Mouse (Mus musculus): ENCODE measurements around the gene Gm10392. TPM values are rescaled to one million over a fixed set of nuclear protein-coding genes. Genes with fewer than 3 reads are reported as not detected.

The Gm10392 gene
- polyA plus RNA-seq, 1 experiment from 2014 or later = not detected

DNA sequence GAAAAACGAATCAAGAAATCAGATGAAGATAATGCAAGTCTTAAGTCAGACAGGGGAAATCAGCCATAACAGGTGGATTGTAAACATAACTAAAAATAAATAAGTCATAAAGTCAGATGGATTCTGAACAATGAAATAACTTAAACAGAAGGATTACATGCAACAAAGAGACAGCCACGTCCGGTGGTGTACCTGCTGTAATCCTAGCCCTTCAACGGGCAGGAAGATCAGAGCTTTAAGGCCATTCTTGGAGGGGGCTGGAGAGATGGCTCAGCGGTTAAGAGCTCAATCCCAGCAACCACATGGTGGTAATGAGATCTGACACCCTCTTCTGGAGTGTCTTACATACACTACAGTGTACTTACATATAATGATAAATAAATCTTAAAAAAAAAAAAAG is 7.7 kb downstream of the Gm10392 start:
- no peak overlapping the region for H3K4me3 ChIP-seq (replicated peaks; ENCODE audit: low read length)
- H3K36me3 ChIP-seq (ENCODE audit: control insufficient read depth, insufficient read depth, low read length) = peaks cover 10% of the 10 kb centered on the region; the same call in 1 of the 2 replicates
- WGBS = 65% methylated on average over 5 of the region's 5 CpGs
- H3K9ac ChIP-seq (ENCODE audit: low read length) = no peak overlapping the region
- H3K9me3 ChIP-seq (replicated peaks; ENCODE audit: control insufficient read depth, low read length) = no peaks in the 10 kb centered on the region
- H3K4me1 ChIP-seq (ENCODE audit: control insufficient read depth, insufficient read depth, low read length) = peaks cover 36% of the 10 kb centered on the region
- no peak for ATAC-seq (ENCODE audit: insufficient read depth, low FRiP score)
- H3K27ac ChIP-seq (ENCODE audit: low read length) = no peak overlapping the region
- no peak overlapping the region for H3K4me2 ChIP-seq (ENCODE audit: low read depth, low read length)
- peaks cover 5% of the 10 kb centered on the region; the same call in 1 of the 2 replicates for H3K27me3 ChIP-seq (ENCODE audit: control insufficient read depth, insufficient read depth, low read length)

DNA sequence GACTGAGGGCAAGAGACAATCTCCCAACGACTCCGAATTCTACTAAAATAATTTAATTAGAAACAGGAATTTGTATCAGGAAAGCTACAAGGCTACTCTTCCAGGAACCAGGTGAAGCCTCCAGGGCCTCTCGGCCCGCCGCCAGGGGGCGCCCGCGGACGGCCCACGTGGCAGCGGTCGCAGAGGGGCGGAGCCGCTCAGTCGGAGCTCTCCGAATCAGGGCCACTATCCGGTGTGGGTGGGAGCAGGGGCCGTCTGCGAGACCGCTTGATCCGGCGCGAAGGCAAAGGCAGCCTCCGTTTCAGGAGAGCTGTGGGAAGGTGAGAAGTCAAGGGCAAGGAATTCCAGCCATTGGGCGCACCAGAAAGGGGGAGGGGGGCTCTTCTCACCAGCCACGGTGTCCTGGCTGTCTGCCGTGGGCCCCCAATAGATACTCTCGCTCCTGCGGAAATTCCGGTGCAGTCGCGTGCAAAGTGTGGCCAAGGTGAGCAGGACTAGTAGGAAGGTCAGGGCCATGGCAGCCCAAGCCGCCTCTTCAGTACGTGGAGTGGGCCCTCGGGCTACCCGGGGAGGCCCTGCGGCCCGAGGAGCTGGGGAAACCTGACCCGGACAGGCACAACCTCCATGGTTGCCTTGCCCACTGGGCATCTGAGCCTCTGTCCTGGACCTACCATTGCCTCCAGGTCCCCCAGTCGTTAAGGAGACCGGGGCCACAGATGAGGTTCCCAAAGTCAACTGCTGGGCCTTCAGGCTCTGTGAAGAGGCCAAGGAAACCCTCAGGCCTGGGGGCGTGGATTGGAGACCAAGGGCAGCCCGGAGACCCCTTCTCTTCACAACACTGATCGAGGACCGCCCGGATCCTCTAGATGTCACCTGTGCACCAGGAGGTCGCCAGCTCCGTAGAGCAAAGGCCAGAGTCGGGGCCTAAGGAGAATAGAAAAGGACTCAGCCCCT is 10.7 kb downstream of the Gm10392 start:
- no peaks in the 10 kb centered on the region for H3K9me3 ChIP-seq (replicated peaks; ENCODE audit: control insufficient read depth, low read length)
- peak overlapping the region; percentile 33 for H3K4me3 ChIP-seq (replicated peaks; ENCODE audit: low read length)
- H3K36me3 ChIP-seq (ENCODE audit: control insufficient read depth, insufficient read depth, low read length) = peaks cover 32% of the 10 kb centered on the region
- peak overlapping the region; percentile 60 for H3K4me2 ChIP-seq (ENCODE audit: low read depth, low read length)
- no peaks in the 10 kb centered on the region for H3K27me3 ChIP-seq (ENCODE audit: control insufficient read depth, insufficient read depth, low read length)
- peak overlapping the region; percentile 66 for H3K9ac ChIP-seq (ENCODE audit: low read length)
- no peak overlapping the region for H3K27ac ChIP-seq (ENCODE audit: low read length)
- H3K4me1 ChIP-seq (ENCODE audit: control insufficient read depth, insufficient read depth, low read length) = peaks cover 13% of the 10 kb centered on the region
- ATAC-seq (ENCODE audit: insufficient read depth, low FRiP score) = peak; percentile 52; the same call in 1 of the 2 replicates
- WGBS = 20% methylated on average over 49 of the region's 49 CpGs

DNA sequence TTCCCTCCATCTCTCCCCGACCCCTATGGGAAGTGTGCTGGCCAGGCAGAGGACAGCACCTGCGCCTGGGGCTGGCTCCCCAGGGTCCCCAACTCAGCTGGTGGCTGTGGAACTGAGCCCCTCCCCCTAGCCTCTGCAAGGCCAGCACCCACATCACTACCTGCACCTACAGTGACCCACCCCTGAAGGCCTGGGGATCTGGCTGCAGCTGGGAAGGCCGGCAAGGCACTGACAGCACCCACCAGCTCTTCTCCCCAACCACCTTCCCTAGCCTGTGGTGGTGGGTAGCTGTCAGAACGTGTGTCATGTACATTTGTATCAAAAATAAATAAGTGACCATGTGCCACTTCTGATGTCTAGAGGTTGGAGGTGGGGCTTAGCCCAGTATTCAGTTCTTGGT is 11.6 kb downstream of the Gm10392 start:
- H3K4me2 ChIP-seq (ENCODE audit: low read depth, low read length) = no peak overlapping the region
- 66% methylated on average over 4 of the region's 4 CpGs for WGBS
- H3K27ac ChIP-seq (ENCODE audit: low read length) = no peak overlapping the region
- H3K9ac ChIP-seq (ENCODE audit: low read length) = no peak overlapping the region
- ATAC-seq (ENCODE audit: insufficient read depth, low FRiP score) = no peak
- H3K9me3 ChIP-seq (replicated peaks; ENCODE audit: control insufficient read depth, low read length) = no peaks in the 10 kb centered on the region
- peaks cover 12% of the 10 kb centered on the region for H3K4me1 ChIP-seq (ENCODE audit: control insufficient read depth, insufficient read depth, low read length)
- no peaks in the 10 kb centered on the region for H3K27me3 ChIP-seq (ENCODE audit: control insufficient read depth, insufficient read depth, low read length)
- H3K36me3 ChIP-seq (ENCODE audit: control insufficient read depth, insufficient read depth, low read length) = peaks cover 32% of the 10 kb centered on the region
- no peak overlapping the region for H3K4me3 ChIP-seq (replicated peaks; ENCODE audit: low read length)

DNA sequence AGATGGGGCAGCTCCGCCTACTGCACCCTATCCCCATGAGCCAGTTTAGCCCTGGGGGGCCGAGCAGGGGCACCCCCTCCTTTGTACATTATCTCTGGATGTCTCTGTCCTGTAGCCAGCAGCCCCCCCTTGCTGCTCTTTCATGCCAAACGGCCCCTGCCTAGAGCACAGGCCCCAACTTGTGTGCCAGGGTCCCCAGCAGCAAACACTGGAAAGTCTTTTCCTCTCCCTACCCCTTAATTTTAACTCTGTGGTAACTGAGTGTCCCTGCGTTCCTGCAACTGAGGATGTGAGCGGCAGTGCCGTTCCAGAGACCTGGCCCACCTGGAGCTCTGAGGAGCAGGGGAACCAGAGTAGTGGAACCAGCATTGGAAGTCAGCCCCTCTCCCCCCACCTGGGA is 12.1 kb downstream of the Gm10392 start:
- Histone ChIP-seq H3K36me3 (ENCODE audit: control insufficient read depth, insufficient read depth, low read length) (peaks cover 32% of the 10 kb centered on the region), H3K4me2 (ENCODE audit: low read depth, low read length) (no peak overlapping the region), H3K4me1 (ENCODE audit: control insufficient read depth, insufficient read depth, low read length) (peaks cover 9% of the 10 kb centered on the region), H3K27ac (ENCODE audit: low read length) (no peak overlapping the region), H3K9me3 (replicated peaks; ENCODE audit: control insufficient read depth, low read length) (no peaks in the 10 kb centered on the region), H3K9ac (ENCODE audit: low read length) (0 out of 2 replicates have a peak overlapping the region, but pooled peaks have one; percentile 5), H3K27me3 (ENCODE audit: control insufficient read depth, insufficient read depth, low read length) (no peaks in the 10 kb centered on the region), H3K4me3 (replicated peaks; ENCODE audit: low read length) (no peak overlapping the region)
- WGBS = 77% methylated on average over 6 of the region's 6 CpGs
- no peak for ATAC-seq (ENCODE audit: insufficient read depth, low FRiP score)

DNA sequence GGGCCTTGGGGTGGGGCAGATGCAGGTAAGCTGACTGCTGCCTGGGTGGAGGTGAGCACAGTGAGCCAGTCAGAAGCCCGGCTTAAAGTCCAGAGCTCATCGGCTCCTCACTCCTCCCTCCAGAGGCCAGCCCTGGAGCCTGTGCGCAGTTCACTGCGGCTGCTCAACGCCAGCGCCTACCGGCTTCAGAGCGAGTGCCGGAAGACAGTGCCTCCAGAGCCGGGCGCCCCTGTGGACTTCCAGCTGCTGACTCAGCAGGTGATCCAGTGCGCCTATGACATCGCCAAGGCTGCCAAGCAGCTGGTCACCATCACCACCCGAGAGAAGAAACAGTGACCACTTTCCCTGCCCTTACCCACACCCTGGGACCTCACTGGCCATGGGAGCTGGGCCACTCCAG is 12.7 kb downstream of the Gm10392 start:
- Histone ChIP-seq H3K9ac (ENCODE audit: low read length) (no peak overlapping the region), H3K4me1 (ENCODE audit: control insufficient read depth, insufficient read depth, low read length) (peaks cover 8% of the 10 kb centered on the region), H3K4me3 (replicated peaks; ENCODE audit: low read length) (no peak overlapping the region), H3K36me3 (ENCODE audit: control insufficient read depth, insufficient read depth, low read length) (peaks cover 32% of the 10 kb centered on the region), H3K9me3 (replicated peaks; ENCODE audit: control insufficient read depth, low read length) (no peaks in the 10 kb centered on the region), H3K4me2 (ENCODE audit: low read depth, low read length) (no peak overlapping the region), H3K27ac (ENCODE audit: low read length) (no peak overlapping the region), H3K27me3 (ENCODE audit: control insufficient read depth, insufficient read depth, low read length) (no peaks in the 10 kb centered on the region)
- 79% methylated on average over 14 of the region's 14 CpGs for WGBS
- ATAC-seq (ENCODE audit: insufficient read depth, low FRiP score) = no peak

GRCm38 (mm10) chr11:77505291-77505980 is 13.6 kb downstream of the Gm10392 start:
- ATAC-seq (ENCODE audit: insufficient read depth, low FRiP score) = no peak
- Histone ChIP-seq H3K4me3 (replicated peaks; ENCODE audit: low read length) (no peak overlapping the region), H3K4me2 (ENCODE audit: low read depth, low read length) (no peak overlapping the region), H3K9me3 (replicated peaks; ENCODE audit: control insufficient read depth, low read length) (no peaks in the 10 kb centered on the region), H3K27me3 (ENCODE audit: control insufficient read depth, insufficient read depth, low read length) (no peaks in the 10 kb centered on the region), H3K4me1 (ENCODE audit: control insufficient read depth, insufficient read depth, low read length) (peaks cover 10% of the 10 kb centered on the region), H3K27ac (ENCODE audit: low read length) (no peak overlapping the region), H3K9ac (ENCODE audit: low read length) (no peak overlapping the region), H3K36me3 (ENCODE audit: control insufficient read depth, insufficient read depth, low read length) (peaks cover 39% of the 10 kb centered on the region)
- WGBS = 83% methylated on average over 22 of the region's 22 CpGs

DNA sequence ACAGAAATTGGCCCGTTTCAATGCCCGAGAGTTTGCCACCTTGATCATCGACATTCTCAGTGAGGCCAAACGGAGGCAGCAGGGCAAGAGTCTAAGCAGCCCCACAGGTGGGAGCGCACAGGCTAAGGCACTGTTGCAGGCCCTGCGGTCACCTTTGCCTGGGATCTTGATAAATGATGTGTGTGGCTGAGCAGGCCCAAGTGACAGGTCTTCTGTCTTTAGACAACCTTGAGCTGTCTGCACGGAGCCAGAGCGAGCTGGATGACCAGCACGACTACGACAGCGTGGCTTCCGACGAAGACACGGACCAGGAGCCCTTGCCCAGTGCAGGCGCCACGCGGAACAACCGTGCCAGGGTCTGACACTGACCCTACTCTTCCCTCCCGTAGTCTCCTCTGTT is 14.6 kb downstream of the Gm10392 start:
- Histone ChIP-seq H3K4me1 (ENCODE audit: control insufficient read depth, insufficient read depth, low read length) (peaks cover 10% of the 10 kb centered on the region), H3K27ac (ENCODE audit: low read length) (no peak overlapping the region), H3K36me3 (ENCODE audit: control insufficient read depth, insufficient read depth, low read length) (peaks cover 38% of the 10 kb centered on the region), H3K9ac (ENCODE audit: low read length) (no peak overlapping the region), H3K27me3 (ENCODE audit: control insufficient read depth, insufficient read depth, low read length) (no peaks in the 10 kb centered on the region), H3K9me3 (replicated peaks; ENCODE audit: control insufficient read depth, low read length) (no peaks in the 10 kb centered on the region), H3K4me2 (ENCODE audit: low read depth, low read length) (no peak overlapping the region), H3K4me3 (replicated peaks; ENCODE audit: low read length) (no peak overlapping the region)
- WGBS = 90% methylated on average over 19 of the region's 19 CpGs
- no peak for ATAC-seq (ENCODE audit: insufficient read depth, low FRiP score)

- ATAC-seq (ENCODE audit: insufficient read depth, low FRiP score) = peak; percentile 9; the same call in 1 of the 2 replicates
- Histone ChIP-seq H3K4me1 (ENCODE audit: control insufficient read depth, insufficient read depth, low read length) (peaks cover 12% of the 10 kb centered on the region), H3K27me3 (ENCODE audit: control insufficient read depth, insufficient read depth, low read length) (no peaks in the 10 kb centered on the region), H3K4me2 (ENCODE audit: low read depth, low read length) (no peak overlapping the region), H3K9ac (ENCODE audit: low read length) (0 out of 2 replicates have a peak overlapping the region, but pooled peaks have one; percentile 19), H3K36me3 (ENCODE audit: control insufficient read depth, insufficient read depth, low read length) (peaks cover 39% of the 10 kb centered on the region), H3K27ac (ENCODE audit: low read length) (peak overlapping the region; percentile 55; the same call in 1 of the 2 replicates), H3K4me3 (replicated peaks; ENCODE audit: low read length) (no peak overlapping the region), H3K9me3 (replicated peaks; ENCODE audit: control insufficient read depth, low read length) (no peaks in the 10 kb centered on the region)
- 57% methylated on average over 3 of the region's 3 CpGs for WGBS
Observed at GRCm38 (mm10) chr11:77503511-77503910, 15.5 kb downstream of the Gm10392 start.

- ATAC-seq (ENCODE audit: insufficient read depth, low FRiP score) = no peak
- no peak overlapping the region for H3K9ac ChIP-seq (ENCODE audit: low read length)
- peaks cover 39% of the 10 kb centered on the region for H3K36me3 ChIP-seq (ENCODE audit: control insufficient read depth, insufficient read depth, low read length)
- H3K27ac ChIP-seq (ENCODE audit: low read length) = peak overlapping the region; percentile 34; the same call in 1 of the 2 replicates
- no peaks in the 10 kb centered on the region for H3K27me3 ChIP-seq (ENCODE audit: control insufficient read depth, insufficient read depth, low read length)
- no peaks in the 10 kb centered on the region for H3K9me3 ChIP-seq (replicated peaks; ENCODE audit: control insufficient read depth, low read length)
- WGBS = 75% methylated on average over 6 of the region's 6 CpGs
- peaks cover 17% of the 10 kb centered on the region for H3K4me1 ChIP-seq (ENCODE audit: control insufficient read depth, insufficient read depth, low read length)
- H3K4me2 ChIP-seq (ENCODE audit: low read depth, low read length) = no peak overlapping the region
- H3K4me3 ChIP-seq (replicated peaks; ENCODE audit: low read length) = no peak overlapping the region
Observed at GRCm38 (mm10) chr11:77502481-77502880, 16.5 kb downstream of the Gm10392 start.
